Mouse (Mus musculus) MEL (cell line): ENCODE results near the gene Ifnar1. TPM values are rescaled to one million over a fixed set of nuclear protein-coding genes. Genes with fewer than 3 reads are reported as not detected.
A peak's percentile ranks its signal among the peaks of the same experiment; 100 is the strongest.

Experiments used
- DNase-seq: peaks from one replicate; pipeline ENCODE4 v3.0.0; 2011; ENCODE audit warnings: low read depth, low spot score
- H3K27ac ChIP-seq: 2 replicates; pipeline ENCODE4 v1.5.1; 2012; ENCODE audit warnings: low read depth, mild to moderate bottlenecking, control low read depth, low read length, moderate library complexity; ENCODE audit not compliant: control insufficient read depth
- H3K27me3 ChIP-seq, 2 experiments: fragments of 150-350 bp in 1 of 2; sonication (generic) in 1 of 2; 2 replicates each; pipeline ENCODE4 v1.6.1; 2012; ENCODE audit warnings: low read length in 2 of 2, mild to moderate bottlenecking in 2 of 2, improper control_type of control experiment in 1 of 2, moderate library complexity in 1 of 2; ENCODE audit not compliant: insufficient read depth in 2 of 2, control insufficient read depth in 1 of 2
- H3K36me3 ChIP-seq, 2 experiments: 2 replicates each; pipeline ENCODE4 v1.6.1; 2012 to 2014; ENCODE audit warnings: low read length in 2 of 2, improper control_type of control experiment in 1 of 2, inconsistent platforms in 1 of 2, mild to moderate bottlenecking in 1 of 2; ENCODE audit not compliant: insufficient read depth in 2 of 2, control insufficient read depth in 1 of 2
- H3K4me1 ChIP-seq, 2 experiments: fragments of 150-350 bp in 1 of 2; sonication (generic) in 1 of 2; 2 replicates each; pipeline ENCODE4 v1.6.1; 2012; ENCODE audit warnings: low read length in 2 of 2, improper control_type of control experiment in 1 of 2, mild to moderate bottlenecking in 1 of 2; ENCODE audit not compliant: insufficient read depth in 2 of 2, control insufficient read depth in 1 of 2
- H3K4me3 ChIP-seq, 2 experiments: fragments of 150-350 bp in 1 of 2; sonication (generic) in 1 of 2; 2 replicates each; pipeline ENCODE4 v1.5.1; 2012; ENCODE audit warnings: low read depth in 2 of 2, low read length in 2 of 2, mild to moderate bottlenecking in 2 of 2, moderate library complexity in 2 of 2, control low read depth in 1 of 2, improper control_type of control experiment in 1 of 2; ENCODE audit not compliant: control insufficient read depth in 1 of 2, insufficient read depth in 1 of 2
- H3K79me2 ChIP-seq: 2 replicates; pipeline ENCODE4 v1.6.1; 2012; ENCODE audit warnings: mild to moderate bottlenecking, low read length, moderate library complexity; ENCODE audit not compliant: control insufficient read depth, poor library complexity, insufficient read depth
- H3K9ac ChIP-seq: 2 replicates; pipeline ENCODE4 v1.6.1; 2012; ENCODE audit warnings: low read depth, mild to moderate bottlenecking, control low read depth, low read length, moderate library complexity; ENCODE audit not compliant: control insufficient read depth, poor library complexity, severe bottlenecking
- H3K9me3 ChIP-seq: fragments of 150-350 bp; sonication (generic); replicated peaks from 2 replicates; pipeline ENCODE4 v1.6.1; 2012; ENCODE audit warnings: mild to moderate bottlenecking, low read length, improper control_type of control experiment, moderate library complexity; ENCODE audit not compliant: insufficient read depth
- BHLHE40 ChIP-seq: IDR thresholded peaks from 2 replicates; pipeline ENCODE4 v1.6.1; 2012; ENCODE audit warnings: low read depth, mild to moderate bottlenecking, inconsistent platforms, low read length, improper control_type of control experiment, borderline replicate concordance
- CTCF ChIP-seq, 3 experiments: IDR thresholded peaks in 2 of 3; conservative IDR thresholded peaks in 1 of 3; 2 replicates each; pipeline ENCODE4 v1.5.1; 2011 to 2012; ENCODE audit warnings: low read length in 3 of 3, low read depth in 2 of 3, mild to moderate bottlenecking in 2 of 3, improper control_type of control experiment in 1 of 3, inconsistent platforms in 1 of 3, mixed read lengths in 1 of 3, moderate library complexity in 1 of 3; ENCODE audit not compliant: control insufficient read depth in 1 of 3, insufficient read depth in 1 of 3, poor library complexity in 1 of 3, severe bottlenecking in 1 of 3
- E2F4 ChIP-seq: IDR thresholded peaks from 2 replicates; pipeline ENCODE4 v1.6.1; 2011; ENCODE audit warnings: low read depth, low read length, improper control_type of control experiment, borderline replicate concordance
- ELF1 ChIP-seq: IDR thresholded peaks from 2 replicates; pipeline ENCODE4 v1.6.1; 2014; ENCODE audit warnings: low read depth, mild to moderate bottlenecking, inconsistent platforms, low read length, improper control_type of control experiment, moderate library complexity
- EP300 ChIP-seq, 2 experiments: IDR thresholded peaks; 2 replicates each; pipeline ENCODE4 v1.6.1; 2011; ENCODE audit warnings: improper control_type of control experiment in 2 of 2, low read length in 2 of 2, low read depth in 1 of 2, mild to moderate bottlenecking in 1 of 2
- GABPA ChIP-seq: IDR thresholded peaks from 2 replicates; pipeline ENCODE4 v1.6.1; 2012; ENCODE audit warnings: low read depth, mild to moderate bottlenecking, inconsistent platforms, low read length, improper control_type of control experiment, moderate library complexity
- JUND ChIP-seq: IDR thresholded peaks from 2 replicates; pipeline ENCODE4 v1.6.1; 2011; ENCODE audit warnings: low read depth, mild to moderate bottlenecking, improper control_type of control experiment, low read length
- KAT2A ChIP-seq: conservative IDR thresholded peaks from 2 replicates; pipeline ENCODE4 v1.6.1; 2012; ENCODE audit warnings: low read depth, low read length, improper control_type of control experiment, inconsistent platforms
- MEF2A ChIP-seq: IDR thresholded peaks from 2 replicates; pipeline ENCODE4 v1.6.1; 2014; ENCODE audit warnings: low read depth, mild to moderate bottlenecking, inconsistent platforms, low read length, improper control_type of control experiment; ENCODE audit not compliant: poor library complexity, insufficient replicate concordance, severe bottlenecking; ENCODE audit errors: extremely low read depth
- MXI1 ChIP-seq: IDR thresholded peaks from 2 replicates; pipeline ENCODE4 v1.6.1; 2011; ENCODE audit warnings: mild to moderate bottlenecking, low read depth, low read length, improper control_type of control experiment
- MYB ChIP-seq: IDR thresholded peaks from 2 replicates; pipeline ENCODE4 v1.6.1; 2011; ENCODE audit warnings: mild to moderate bottlenecking, low read depth, low read length, improper control_type of control experiment
- NELFE ChIP-seq: IDR thresholded peaks from 2 replicates; pipeline ENCODE4 v1.6.1; 2011; ENCODE audit warnings: low read depth, low read length, improper control_type of control experiment
- NRF1 ChIP-seq: IDR thresholded peaks from 2 replicates; pipeline ENCODE4 v1.6.1; 2014; ENCODE audit warnings: low read depth, mild to moderate bottlenecking, inconsistent platforms, low read length, improper control_type of control experiment, moderate library complexity; ENCODE audit not compliant: poor library complexity, insufficient read depth, severe bottlenecking
- POLR2A ChIP-seq, 2 experiments: IDR thresholded peaks; 2 replicates each; pipeline ENCODE4 v1.6.1; 2011 to 2012; ENCODE audit warnings: low read length in 2 of 2, mild to moderate bottlenecking in 2 of 2, control low read depth in 1 of 2, improper control_type of control experiment in 1 of 2, low read depth in 1 of 2, moderate library complexity in 1 of 2; ENCODE audit not compliant: control insufficient read depth in 1 of 2, insufficient read depth in 1 of 2, poor library complexity in 1 of 2
- POLR2AphosphoS5 ChIP-seq: IDR thresholded peaks from 2 replicates; pipeline ENCODE4 v1.6.1; 2012; ENCODE audit warnings: low read depth, borderline replicate concordance, mild to moderate bottlenecking, inconsistent platforms, low read length, moderate library complexity, mixed read lengths
- TCF12 ChIP-seq: IDR thresholded peaks from 2 replicates; pipeline ENCODE4 v1.6.1; 2014; ENCODE audit warnings: low read depth, mild to moderate bottlenecking, inconsistent platforms, low read length, improper control_type of control experiment, moderate library complexity
- USF1 ChIP-seq: IDR thresholded peaks from 2 replicates; pipeline ENCODE4 v1.6.1; 2014; ENCODE audit warnings: low read depth, mild to moderate bottlenecking, inconsistent platforms, low read length, improper control_type of control experiment, moderate library complexity
- USF2 ChIP-seq, 2 experiments: IDR thresholded peaks; 2 replicates each; pipeline ENCODE4 v1.6.1; 2011 to 2012; ENCODE audit warnings: improper control_type of control experiment in 2 of 2, low read length in 2 of 2, borderline replicate concordance in 1 of 2, inconsistent platforms in 1 of 2, low read depth in 1 of 2, mild to moderate bottlenecking in 1 of 2; ENCODE audit not compliant: insufficient read depth in 1 of 2
- ZC3H11A ChIP-seq: IDR thresholded peaks from 2 replicates; pipeline ENCODE4 v1.6.1; 2012; ENCODE audit warnings: low read depth, mild to moderate bottlenecking, inconsistent platforms, low read length, improper control_type of control experiment
- ZKSCAN1 ChIP-seq: IDR thresholded peaks from 2 replicates; pipeline ENCODE4 v1.6.1; 2012; ENCODE audit warnings: low read depth, mild to moderate bottlenecking, inconsistent platforms, low read length, improper control_type of control experiment, moderate library complexity
- ZMIZ1 ChIP-seq: IDR thresholded peaks from 2 replicates; pipeline ENCODE4 v1.6.1; 2012; ENCODE audit warnings: low read depth, mild to moderate bottlenecking, inconsistent platforms, low read length, improper control_type of control experiment, moderate library complexity
- polyA plus RNA-seq, 2 experiments: library from polyadenylated mRNA; stranded (reverse) in 1 of 2; unstranded in 1 of 2; fragments of >175 nt in 1 of 2; fragments of >200 nt in 1 of 2; gene quantifications; 2 replicates each; pipeline versions ENCODE4 v1.2.1 to v1.2.4; 2012; ENCODE audit warnings: low replicate concordance in 2 of 2, low read depth in 1 of 2; ENCODE audit not compliant: insufficient read length in 2 of 2, insufficient read depth in 1 of 2, missing spikeins in 1 of 2
- total RNA-seq: library from RNA; depleted of rRNA; stranded (reverse); fragments of 300-350 nt; gene quantifications from 2 replicates; pipeline ENCODE4 v1.2.3, GENCODE M21; 2012

Ifnar1 gene
- total and polyA plus RNA-seq, 3 experiments, result 10.3 to 20.2 TPM; not detected in 1

GRCm38 (mm10) chr16:91463400-91463799 is 21.6 kb upstream of the Ifnar1 start:
- no peak overlapping the region for H3K4me3 ChIP-seq
- H3K9ac ChIP-seq, result no peak overlapping the region
- no peak for DNase-seq
- H3K27me3 ChIP-seq, result no peaks in the 10 kb centered on the region
- H3K9me3 ChIP-seq, result no peaks in the 10 kb centered on the region
- H3K79me2 ChIP-seq, result no peaks in the 10 kb centered on the region; the same call in 1 of the 2 replicates
- peaks cover 0 to 6% of the 10 kb centered on the region in 2 experiments; a peak in 2 of 4 replicates for H3K36me3 ChIP-seq
- H3K27ac ChIP-seq, result no peak overlapping the region
- TF ChIP-seq GABPA (no peak), MYB (no peak), MEF2A (no peak), BHLHE40 (no peak), E2F4 (no peak), CTCF (IDR thresholded peaks at IDR 0.05 in 2 of 3, conservative IDR thresholded peaks at IDR 0.05 in 1 of 3; ENCODE audit: control insufficient read depth in 1 of 3, insufficient read depth in 1 of 3, low read depth in 2 of 3, low read length in 3 of 3, poor library complexity in 1 of 3, severe bottlenecking in 1 of 3) (no peak), ZC3H11A (no peak), USF1 (no peak)
- TF ChIP-seq, all 39 proteins: peak for 0
- H3K4me1 ChIP-seq, result peaks cover 0 to 4% of the 10 kb centered on the region in 2 experiments; a peak in 3 of 4 replicates

- Histone ChIP-seq H3K4me3 (peak overlapping the region; percentile 88 to 91), H3K27me3 (no peaks in the 10 kb centered on the region), H3K9ac (peak overlapping the region; percentile 85), H3K4me1 (peaks cover 0 to 4% of the 10 kb centered on the region in 2 experiments; a peak in 3 of 4 replicates)
- TF ChIP-seq ELF1, result no peak
- no peak for TF ChIP-seq BHLHE40
- no peak for TF ChIP-seq ZMIZ1
- no peak for TF ChIP-seq MXI1
- no peak for TF ChIP-seq POLR2AphosphoS5
- TF ChIP-seq JUND, result no peak
- TF ChIP-seq USF2 (IDR thresholded peaks at IDR 0.05; ENCODE audit: borderline replicate concordance in 1 of 2, insufficient read depth in 1 of 2, low read depth in 1 of 2, low read length in 2 of 2), result no peak
- no peak for TF ChIP-seq TCF12
- TF ChIP-seq NELFE, result no peak
- TF ChIP-seq MEF2A, result no peak
- TF ChIP-seq E2F4, result no peak
- no peak for TF ChIP-seq MYB
- no peak for TF ChIP-seq ZKSCAN1
- no peak for TF ChIP-seq POLR2A (IDR thresholded peaks at IDR 0.05; ENCODE audit: control insufficient read depth in 1 of 2, insufficient read depth in 1 of 2, low read depth in 1 of 2, low read length in 2 of 2, poor library complexity in 1 of 2)
- TF ChIP-seq KAT2A, result no peak
- no peak for TF ChIP-seq NRF1
- TF ChIP-seq EP300 (IDR thresholded peaks at IDR 0.05; ENCODE audit: low read depth in 1 of 2, low read length in 2 of 2), result no peak
- TF ChIP-seq, all 39 proteins: peak for 0
- Histone ChIP-seq H3K79me2 (no peaks in the 10 kb centered on the region; the same call in 1 of the 2 replicates), H3K36me3 (peaks cover 0 to 6% of the 10 kb centered on the region in 2 experiments; a peak in 2 of 4 replicates), H3K27ac (peak overlapping the region; percentile 80), H3K9me3 (no peaks in the 10 kb centered on the region)
- peak; percentile 30 for DNase-seq
These were observed 21.1 kb upstream of the Ifnar1 start for GRCm38 (mm10) chr16:91463836-91464400.
